28 mouse cellular contexts compared by ENCODE assay signal in genomic region chr4:80940946-80941345, GRCm38 (mm10). TPM values are rescaled to one million over a fixed set of nuclear protein-coding genes. Genes with fewer than 3 reads are reported as not detected.
DNase-seq lines count a peak whose midpoint lies in the region; TF ChIP-seq lines count a peak whose summit lies in the region.
"Had no signal": no experiment of that assay in that cellular context is flagged by ENCODE, and none has a peak within 500 bp of the region (broad histone marks: within the 10 kb centered on the region; RNA-seq: fewer than 3 reads in every experiment).

No protein-coding gene starts in this region.

- no peaks in the 10 kb centered on the region for H3K36me3 ChIP-seq in myocyte (ENCODE audit: control insufficient read depth, insufficient read depth)
- H3K36me3 ChIP-seq in embryonic facial prominence, embryonic 10.5 days (replicated peaks), result no peaks in the 10 kb centered on the region
- H3K36me3 ChIP-seq: embryonic facial prominence, embryonic 12.5 days; intestine, embryonic 15.5 days; liver, embryonic 15.5 days; lung, embryonic 15.5 days; neural tube, embryonic 12.5 days had no signal

- no peaks in the 10 kb centered on the region for H3K4me1 ChIP-seq in embryonic facial prominence, embryonic 10.5 days
- H3K4me1 ChIP-seq: embryonic facial prominence, embryonic 12.5 days; intestine, embryonic 15.5 days; liver, embryonic 15.5 days; lung, embryonic 15.5 days; neural tube, embryonic 12.5 days had no signal

- no peak for TF ChIP-seq POLR2A in myocyte (IDR thresholded peaks at IDR 0.05; ENCODE audit: insufficient read length, low read depth)

- no peaks in the 10 kb centered on the region for H3K27me3 ChIP-seq in myocyte (ENCODE audit: control insufficient read depth, insufficient read depth, insufficient read length)
- no peaks in the 10 kb centered on the region for H3K27me3 ChIP-seq in embryonic facial prominence, embryonic 10.5 days (replicated peaks; ENCODE audit: low read depth, poor library complexity, severe bottlenecking)
- H3K27me3 ChIP-seq: embryonic facial prominence, embryonic 12.5 days; intestine, embryonic 15.5 days; liver, embryonic 15.5 days; lung, embryonic 15.5 days; neural tube, embryonic 12.5 days had no signal

- H3K4me2 ChIP-seq in myocyte (ENCODE audit: low read depth), result peak overlapping the region; percentile 71
- H3K4me2 ChIP-seq: embryonic facial prominence, embryonic 12.5 days; intestine, embryonic 15.5 days; liver, embryonic 15.5 days; lung, embryonic 15.5 days; midbrain, embryonic 11.5 days; neural tube, embryonic 12.5 days had no signal

- H3ac ChIP-seq in myocyte (ENCODE audit: control insufficient read depth, insufficient read length), result no peak overlapping the region

- intact Hi-C loops in left cerebral cortex, postnatal 10 days (cut with DNase I), result no loop called here

- peak; percentile 64 for DNase-seq in adrenal gland, adult 2 months
- no peak for DNase-seq in adrenal gland, postnatal 25 days
- peak; percentile 24 for DNase-seq in MN1 (ENCODE audit: low spot score)
- DNase-seq in adrenal gland, postnatal 14 days, result peak; percentile 50
- no peak for DNase-seq in spleen, postnatal 36 days (ENCODE audit: low spot score in 2 of 2)
- no peak for DNase-seq in embryonic facial prominence, embryonic 10.5 days (ENCODE audit: low spot score)
- no peak for DNase-seq in left cerebral cortex, postnatal 10 days (ENCODE audit: extremely low spot score in 1 of 2, low spot score in 2 of 2)
- DNase-seq: cerebellum, adult 11 months; cerebellum, adult 9-10 months; cerebellum, postnatal 36 days; gastrocnemius, postnatal 14 days; heart, postnatal 14 days; kidney, adult 2 months; kidney, postnatal 36 days; layer of hippocampus, postnatal 36 days; liver; lung, postnatal 36 days; thymus, postnatal 14 days had no signal

- 84% methylated on average over 4 of the region's 4 CpGs for WGBS in embryonic facial prominence, embryonic 10.5 days

- no peaks in the 10 kb centered on the region for H3K9me3 ChIP-seq in embryonic facial prominence, embryonic 10.5 days
- H3K9me3 ChIP-seq: embryonic facial prominence, embryonic 12.5 days; intestine, embryonic 15.5 days; liver, embryonic 15.5 days; lung, embryonic 15.5 days; neural tube, embryonic 12.5 days had no signal

- H3K27ac ChIP-seq in embryonic facial prominence, embryonic 10.5 days (replicated peaks), result no peak overlapping the region
- H3K27ac ChIP-seq: embryonic facial prominence, embryonic 12.5 days; hindbrain, postnatal 0 days; intestine, embryonic 15.5 days; liver, embryonic 15.5 days; lung, embryonic 15.5 days; neural tube, embryonic 12.5 days had no signal

- no peak overlapping the region for H3K4me3 ChIP-seq in myocyte
- H3K4me3 ChIP-seq in embryonic facial prominence, embryonic 10.5 days, result no peak overlapping the region
- H3K4me3 ChIP-seq: embryonic facial prominence, embryonic 12.5 days; intestine, embryonic 15.5 days; liver, embryonic 15.5 days; lung, embryonic 15.5 days; neural tube, embryonic 12.5 days had no signal

- H3K79me2 ChIP-seq in myocyte (ENCODE audit: control insufficient read depth, insufficient read depth), result peaks cover 84% of the 10 kb centered on the region

TF ChIP-seq in myocyte, 11 proteins besides CTCF, POLR2A, EP300 and RAD21:
- TF ChIP-seq TCF3 (IDR thresholded peaks at IDR 0.05; ENCODE audit: insufficient read length, low read depth) (no peak), MYOD1 (IDR thresholded peaks at IDR 0.05; ENCODE audit: control insufficient read depth in 1 of 3, insufficient read length in 2 of 3, low read depth in 2 of 3) (no peak), MAX (IDR thresholded peaks at IDR 0.05; ENCODE audit: low read depth) (no peak), CEBPB (IDR thresholded peaks at IDR 0.05; ENCODE audit: insufficient read depth, poor library complexity, severe bottlenecking) (no peak), TCF12 (IDR thresholded peaks at IDR 0.05; ENCODE audit: insufficient read depth, poor library complexity, severe bottlenecking) (no peak), SRF (IDR thresholded peaks at IDR 0.05; ENCODE audit: control insufficient read depth, insufficient read length, low read depth) (no peak), REST (IDR thresholded peaks at IDR 0.05; ENCODE audit: insufficient read depth, insufficient read length) (no peak), POLR2AphosphoS2 (IDR thresholded peaks at IDR 0.05; ENCODE audit: insufficient read length, low read depth) (no peak), E2F4 (IDR thresholded peaks at IDR 0.05; ENCODE audit: insufficient read depth) (no peak), MYOG (IDR thresholded peaks at IDR 0.05; ENCODE audit: control insufficient read depth in 1 of 3, insufficient read depth in 1 of 3, insufficient read length in 2 of 3, low read depth in 2 of 3) (no peak), USF1 (IDR thresholded peaks at IDR 0.05; ENCODE audit: low read depth) (no peak)

RNA-seq across cellular contexts. Expression of gene Lurap1l, which starts 30.5 kb away (rescaled TPM):
- 1 to 10 TPM; 5.9 to 9.1 TPM for total RNA-seq in adrenal gland, adult 2 months (2021)
- 12.4 and 14.0 TPM in 2 replicates for polyA plus RNA-seq in adrenal gland, adult 2 months (2012; rRNA removed)
- total RNA-seq in adrenal gland, postnatal 25 days (2021), result 7.0 and 7.8 TPM in 2 replicates
- total RNA-seq in adrenal gland, postnatal 14 days (2021), result 6.9 and 8.2 TPM in 2 replicates
- 15.9 TPM for polyA plus RNA-seq in myocyte (2012; fragmentation: generic; extraction: Trizol)
- polyA plus RNA-seq in embryonic facial prominence, embryonic 10.5 days (2016; fragmentation: Nextera tagmentation; extraction: Ambion mirVana), result 1.7 and 2.1 TPM in 2 replicates
- 1 to 10 TPM; 4.4 to 5.0 TPM for total RNA-seq in left cerebral cortex, postnatal 10 days (2021)
- total RNA-seq: granulocyte monocyte progenitor cell, adult 5-6 weeks; megakaryocyte, adult 5-6 weeks had no signal

Comparison
In these comparisons a context has a peak if more than half of its experiments do, and no peak if none do; other contexts are left out.
1. DNase-seq: peak in adrenal gland, adult 2 months (single experiment), MN1 (single experiment) and adrenal gland, postnatal 14 days (single experiment); none in adrenal gland, postnatal 25 days (single experiment), spleen, postnatal 36 days (0 of 2), embryonic facial prominence, embryonic 10.5 days (single experiment) and left cerebral cortex, postnatal 10 days (0 of 2).